Comparison of ENCODE assay signal across 26 mouse cellular contexts in the genomic region with DNA sequence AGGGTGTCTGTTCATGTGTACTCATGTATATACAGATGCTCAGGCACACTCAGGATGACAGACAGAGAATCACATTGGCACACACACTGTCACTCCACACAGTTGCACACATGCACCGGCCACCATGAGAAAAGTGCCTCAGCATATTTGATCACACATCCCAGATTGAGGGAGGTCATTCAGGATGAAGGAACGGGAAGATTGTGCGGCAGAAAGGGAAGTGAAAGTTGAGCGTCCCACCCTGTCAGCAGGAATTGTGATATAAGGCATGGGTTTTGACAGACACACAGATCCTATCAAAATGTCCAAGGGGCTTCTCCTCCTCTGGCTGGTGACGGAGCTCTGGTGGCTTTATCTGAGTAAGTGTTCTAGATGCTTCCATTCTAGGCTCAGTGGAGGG. TPM values are rescaled to one million over a fixed set of nuclear protein-coding genes. Genes with fewer than 3 reads are reported as not detected.
"Had no signal": no experiment of that assay in that cellular context is flagged by ENCODE, and none has a peak within 500 bp of the region (broad histone marks: within the 10 kb centered on the region; RNA-seq: fewer than 3 reads in every experiment).

Gene Timd4, plus strand, starts transcription at position 290 of the 400 bp plus-strand sequence.

- H3K27ac ChIP-seq: kidney, postnatal 0 days; left cerebral cortex, adult 2 months; liver, embryonic 12.5 days; liver, embryonic 15.5 days; lung, embryonic 15.5 days; midbrain, embryonic 12.5 days; midbrain, embryonic 15.5 days; neural tube, embryonic 12.5 days; neural tube, embryonic 15.5 days; stomach, postnatal 0 days had no signal

- DNase-seq: kidney, adult 2 months; kidney, postnatal 36 days; layer of hippocampus, postnatal 36 days; lung, adult 18-20 months; lung, postnatal 10 days; lung, postnatal 36 days; right cerebral cortex, adult 18-20 months; right cerebral cortex, postnatal 14 days; right cerebral cortex, postnatal 4 days; thymus, adult 2 months; thymus, postnatal 14 days; thymus, postnatal 4 days had no signal

- H3K36me3 ChIP-seq: liver, embryonic 12.5 days; liver, embryonic 15.5 days; lung, embryonic 15.5 days; midbrain, embryonic 12.5 days; midbrain, embryonic 15.5 days; neural tube, embryonic 12.5 days; neural tube, embryonic 15.5 days had no signal

- H3K4me3 ChIP-seq: left cerebral cortex, adult 2 months; liver, embryonic 12.5 days; liver, embryonic 15.5 days; lung, embryonic 15.5 days; midbrain, embryonic 12.5 days; midbrain, embryonic 15.5 days; neural tube, embryonic 12.5 days; neural tube, embryonic 15.5 days had no signal

- H3K4me1 ChIP-seq: liver, embryonic 12.5 days; liver, embryonic 15.5 days; lung, embryonic 15.5 days; midbrain, embryonic 12.5 days; midbrain, embryonic 15.5 days; neural tube, embryonic 12.5 days; neural tube, embryonic 15.5 days had no signal

- H3K27me3 ChIP-seq: liver, embryonic 12.5 days; liver, embryonic 15.5 days; lung, embryonic 15.5 days; midbrain, embryonic 12.5 days; midbrain, embryonic 15.5 days; neural tube, embryonic 12.5 days; neural tube, embryonic 15.5 days had no signal

RNA-seq across cellular contexts. Expression of gene Timd4, which starts in this region (rescaled TPM):
- total RNA-seq: layer of hippocampus, adult 8-10 months; layer of hippocampus, postnatal 10 days; layer of hippocampus, postnatal 36 days; left cerebral cortex, adult 2 months; left cerebral cortex, postnatal 10 days; left cerebral cortex, postnatal 36 days had no signal
- polyA plus RNA-seq: lung, embryonic 15.5 days; neural tube, embryonic 12.5 days; neural tube, embryonic 15.5 days had no signal
